Mouse (Mus musculus) liver, adult 2 months (tissue): ENCODE results near the gene Spag16. TPM values are rescaled to one million over a fixed set of nuclear protein-coding genes. Genes with fewer than 3 reads are reported as not detected.
"Not testable (repeated sequence)": the region's sequence is repeated elsewhere in the genome, so short reads cannot be mapped to it uniquely, and the experiment has no call there.

Experiments used
- DNase-seq: peaks from one replicate; pipeline ENCODE4 v3.0.0-alpha.2; 2011; ENCODE audit warnings: low read depth, low spot score; ENCODE audit errors: extremely low read depth
- H3K27ac ChIP-seq: fragments of 200-500 bp; replicated peaks from 2 replicates; pipeline ENCODE4 v1.5.1; 2012; ENCODE audit warnings: low read depth, mild to moderate bottlenecking, control low read depth, inconsistent platforms, low read length; ENCODE audit not compliant: insufficient read depth
- H3K27me3 ChIP-seq: fragments of 200-500 bp; 2 replicates; pipeline ENCODE4 v1.6.1; 2012; ENCODE audit warnings: mild to moderate bottlenecking, moderate library complexity, low read length, inconsistent platforms; ENCODE audit not compliant: control insufficient read depth, insufficient read depth
- H3K36me3 ChIP-seq: fragments of 200-500 bp; 2 replicates; pipeline ENCODE4 v1.6.1; 2012; ENCODE audit warnings: low read length, inconsistent platforms; ENCODE audit not compliant: control insufficient read depth, insufficient read depth
- H3K4me1 ChIP-seq: fragments of 200-500 bp; 2 replicates; pipeline ENCODE4 v1.6.1; 2011; ENCODE audit warnings: low read length; ENCODE audit not compliant: control insufficient read depth, insufficient read depth
- H3K4me3 ChIP-seq: fragments of 200-500 bp; 2 replicates; pipeline ENCODE4 v1.5.1; 2011; ENCODE audit warnings: low read depth, mild to moderate bottlenecking, control low read depth, low read length, moderate library complexity; ENCODE audit not compliant: insufficient read depth
- H3K79me2 ChIP-seq: fragments of 200-500 bp; 2 replicates; pipeline ENCODE4 v1.6.1; 2012; ENCODE audit warnings: inconsistent platforms, mild to moderate bottlenecking, low read length, moderate library complexity; ENCODE audit not compliant: control insufficient read depth, insufficient read depth
- H3K9ac ChIP-seq: fragments of 200-500 bp; 2 replicates; pipeline ENCODE4 v1.6.1; 2012; ENCODE audit warnings: low read depth, mild to moderate bottlenecking, control low read depth, inconsistent platforms, low read length
- CTCF ChIP-seq: fragments of 200-500 bp; IDR thresholded peaks from 2 replicates; pipeline ENCODE4 v1.5.1; 2011; ENCODE audit warnings: low read depth, low read length, control low read depth
- POLR2A ChIP-seq: fragments of 200-500 bp; IDR thresholded peaks from 2 replicates; pipeline ENCODE4 v1.6.1; 2011; ENCODE audit warnings: low read length, control low read depth; ENCODE audit not compliant: insufficient read depth; ENCODE audit errors: extremely low read depth
- WGBS: fragments of 180-500 bp; shearing (Covaris S2); methylation state at CpG from one replicate; pipeline ENCODE4 v1.1.7; 2018; 5-methylcytosine and 5-hydroxymethylcytosine counted together
- polyA plus RNA-seq: library from polyadenylated mRNA; depleted of rRNA; stranded (reverse); fragments of >200 nt; gene quantifications from 2 replicates; pipeline ENCODE4 v1.2.3, GENCODE M21; 2012
- total RNA-seq: library from RNA; depleted of rRNA; stranded (reverse); fragments of >200 nt; gene quantifications from 2 replicates; pipeline ENCODE4 v1.2.3, GENCODE M21; 2014

The Spag16 gene
- total and polyA plus RNA-seq, 2 experiments = not detected

DNA sequence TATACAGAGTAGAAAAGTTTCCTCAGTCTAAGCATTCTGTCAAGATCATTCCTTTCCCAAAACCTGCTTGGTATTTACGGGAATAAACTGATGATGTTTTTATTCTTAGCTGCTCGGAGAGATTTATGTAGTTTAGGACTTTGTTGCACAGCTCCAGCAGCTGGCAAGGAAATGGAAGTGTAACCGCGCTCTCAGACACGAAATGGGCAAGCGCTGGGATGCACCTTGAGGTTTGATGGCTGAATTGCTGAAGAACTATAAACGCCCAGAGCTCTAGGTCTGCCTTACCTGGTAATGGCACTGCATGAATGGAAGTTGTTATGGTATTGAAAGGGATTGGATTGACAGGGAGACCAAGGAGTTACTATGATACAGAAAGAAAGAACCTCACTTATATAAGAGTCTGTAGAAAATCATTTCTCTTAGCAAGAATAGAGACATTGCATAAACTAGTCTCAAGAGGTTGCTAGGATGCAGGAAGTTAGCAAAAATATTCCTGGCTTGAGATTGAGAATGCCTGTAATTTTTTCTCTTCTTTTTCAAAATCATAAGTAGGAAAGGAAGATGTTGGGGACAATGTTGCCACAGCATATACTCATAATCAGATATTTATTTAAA, 27.7 kb upstream of the Spag16 start:
- Histone ChIP-seq H3K27me3 (peaks cover 3% of the 10 kb centered on the region; the same call in 1 of the 2 replicates), H3K9ac (no peak overlapping the region), H3K4me1 (no peaks in the 10 kb centered on the region; the same call in 1 of the 2 replicates), H3K79me2 (no peaks in the 10 kb centered on the region), H3K36me3 (no peaks in the 10 kb centered on the region), H3K4me3 (no peak overlapping the region), H3K27ac (no peak overlapping the region)
- no peak for DNase-seq
- 85% methylated on average over 7 of the region's 7 CpGs for WGBS
- no peak for TF ChIP-seq CTCF

DNA sequence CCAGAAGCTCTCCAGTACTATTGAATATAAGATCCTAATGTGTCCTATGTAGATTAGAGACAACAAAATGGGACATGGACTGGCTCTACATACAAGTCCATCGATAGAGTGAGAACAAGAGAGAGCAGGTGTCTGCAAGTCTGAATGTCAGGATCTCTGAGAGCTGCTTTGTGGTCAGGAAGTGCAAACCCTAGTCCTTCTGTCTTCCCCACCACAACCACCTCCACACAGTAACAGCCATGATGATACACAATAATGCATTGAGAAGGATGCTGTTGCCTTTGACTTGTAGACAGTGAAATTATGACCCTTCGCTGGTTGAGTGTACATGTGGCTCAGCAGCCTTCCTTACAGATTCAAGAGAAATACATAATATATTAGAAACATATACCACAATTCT, 16.6 kb upstream of the Spag16 start:
- Histone ChIP-seq H3K36me3 (no peaks in the 10 kb centered on the region), H3K79me2 (no peaks in the 10 kb centered on the region), H3K4me1 (no peaks in the 10 kb centered on the region), H3K9ac (no peak overlapping the region), H3K27me3 (no peaks in the 10 kb centered on the region), H3K4me3 (no peak overlapping the region), H3K27ac (no peak overlapping the region)
- TF ChIP-seq CTCF (no peak), POLR2A (no peak)
- WGBS = 92% methylated on average over 2 of the region's 2 CpGs
- no peak for DNase-seq

- not testable (repeated sequence) for H3K4me3 ChIP-seq, H3K9ac ChIP-seq, H3K4me1 ChIP-seq, DNase-seq, H3K36me3 ChIP-seq, H3K27ac ChIP-seq, H3K79me2 ChIP-seq, H3K27me3 ChIP-seq
- WGBS = 72% methylated on average over 5 of the region's 5 CpGs
Observed at GRCm38 (mm10) chr1:69825635-69826034, 1.1 kb upstream of the Spag16 start.

DNA sequence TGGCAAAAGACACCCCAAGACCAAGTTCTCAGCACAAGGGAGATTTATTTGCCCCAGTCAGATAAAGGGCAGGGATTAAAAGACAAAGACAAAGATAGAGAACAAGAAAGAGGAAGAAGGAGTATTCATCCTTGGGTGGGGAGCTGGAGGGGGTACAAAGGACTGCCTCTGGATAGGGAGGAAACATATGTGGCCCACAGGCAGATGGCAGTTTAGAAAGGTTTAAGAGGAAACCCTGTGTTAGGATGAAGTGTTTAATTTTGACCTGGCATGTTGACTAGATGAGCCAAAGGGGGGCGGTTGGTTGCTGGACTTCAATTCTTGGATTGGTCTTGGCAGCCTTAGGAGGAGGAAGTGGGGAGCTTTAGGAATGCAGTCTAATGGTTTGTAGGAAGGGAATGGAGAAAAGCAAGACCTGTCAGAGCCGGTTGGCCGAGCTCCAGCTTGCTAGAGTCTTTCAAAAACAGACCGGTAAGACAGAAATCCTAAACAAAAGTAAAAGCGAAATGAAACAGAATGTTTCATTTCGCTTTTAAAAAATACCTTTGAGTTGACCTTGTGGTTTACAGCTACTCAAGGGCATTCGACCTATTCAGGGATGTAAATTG, 2.2 kb downstream of the Spag16 start:
- H3K9ac ChIP-seq = no peak overlapping the region
- H3K27me3 ChIP-seq = 0 out of 2 replicates have a peak, but pooled peaks cover 5% of the 10 kb centered on the region
- 94% methylated on average over 7 of the region's 7 CpGs for WGBS
- H3K79me2 ChIP-seq = no peaks in the 10 kb centered on the region
- no peak overlapping the region for H3K27ac ChIP-seq
- no peak overlapping the region for H3K4me3 ChIP-seq
- H3K36me3 ChIP-seq = no peaks in the 10 kb centered on the region
- no peak for DNase-seq
- no peak for TF ChIP-seq CTCF
- no peaks in the 10 kb centered on the region for H3K4me1 ChIP-seq

DNA sequence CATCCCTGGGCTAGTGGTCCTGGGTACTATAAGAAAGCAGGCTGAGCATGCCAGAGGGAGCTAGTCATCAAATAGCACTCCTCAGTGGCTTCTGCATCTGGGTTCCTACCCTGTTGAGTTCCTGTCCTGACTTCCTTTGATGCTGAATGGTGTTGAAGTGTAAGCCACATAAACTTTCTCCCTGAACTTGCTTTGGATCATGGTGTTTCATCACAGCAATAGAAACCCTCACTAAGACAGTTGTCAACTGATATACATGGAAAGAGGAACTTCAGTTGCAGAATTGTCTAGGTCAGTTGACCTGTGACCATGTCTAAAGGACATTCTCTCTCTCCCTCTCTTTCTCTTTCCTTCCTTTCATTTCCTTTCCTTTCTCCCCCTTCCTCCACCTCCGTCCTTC, 3.8 kb downstream of the Spag16 start:
- H3K27ac ChIP-seq = no peak overlapping the region
- no peak overlapping the region for H3K4me3 ChIP-seq
- H3K9ac ChIP-seq = no peak overlapping the region
- TF ChIP-seq POLR2A (no peak), CTCF (no peak)
- no peak for DNase-seq
- H3K79me2 ChIP-seq = no peaks in the 10 kb centered on the region
- H3K4me1 ChIP-seq = no peaks in the 10 kb centered on the region
- H3K27me3 ChIP-seq = 0 out of 2 replicates have a peak, but pooled peaks cover 5% of the 10 kb centered on the region
- no peaks in the 10 kb centered on the region for H3K36me3 ChIP-seq
- WGBS = 69% methylated on average over 1 of the region's 1 CpGs

DNA sequence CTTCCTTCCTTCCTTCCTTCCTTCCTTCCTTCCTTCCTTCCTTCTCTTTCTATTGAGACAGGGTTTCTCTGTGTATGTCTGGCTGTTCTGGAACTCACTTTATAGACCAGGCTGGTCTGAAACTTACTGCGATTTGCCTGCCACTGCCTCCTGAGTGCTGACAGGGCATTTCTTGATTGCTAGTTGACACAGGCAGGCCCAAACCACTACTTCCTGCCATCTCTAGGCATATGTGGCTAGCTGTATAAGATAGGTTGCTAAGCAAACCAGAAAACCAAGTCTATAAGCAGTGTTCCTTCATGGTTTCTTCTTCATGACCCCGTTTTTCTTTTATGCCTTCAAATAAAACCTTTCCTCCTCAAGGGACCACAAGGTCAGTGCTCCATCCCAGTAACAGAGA, 4.2 kb downstream of the Spag16 start:
- Histone ChIP-seq H3K36me3 (no peaks in the 10 kb centered on the region), H3K4me3 (no peak overlapping the region), H3K79me2 (no peaks in the 10 kb centered on the region), H3K27me3 (0 out of 2 replicates have a peak, but pooled peaks cover 5% of the 10 kb centered on the region), H3K27ac (no peak overlapping the region), H3K9ac (no peak overlapping the region), H3K4me1 (no peaks in the 10 kb centered on the region)
- WGBS = 91% methylated on average over 2 of the region's 2 CpGs
- no peak for DNase-seq
- TF ChIP-seq POLR2A (no peak), CTCF (no peak)

DNA sequence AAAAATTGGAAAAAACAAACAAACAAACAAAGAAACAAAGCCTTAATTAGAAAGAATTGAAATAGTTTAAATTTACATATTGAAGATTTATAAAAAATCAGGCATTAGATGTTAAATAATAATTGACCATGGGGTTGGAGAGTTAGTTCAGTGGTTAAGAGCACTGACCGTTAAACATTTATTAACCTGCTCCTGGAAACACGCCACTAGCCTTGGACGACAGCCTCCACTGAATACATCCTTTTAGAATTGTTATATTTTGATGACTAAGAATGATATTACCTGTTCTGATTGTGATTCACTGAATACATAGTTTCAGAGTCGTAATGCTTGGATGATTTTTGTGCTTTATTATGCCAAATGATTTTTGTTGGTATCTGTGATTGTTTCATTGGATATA, 6.7 kb downstream of the Spag16 start:
- not testable (repeated sequence) for H3K79me2 ChIP-seq, H3K9ac ChIP-seq, H3K4me3 ChIP-seq, H3K4me1 ChIP-seq, H3K27me3 ChIP-seq, H3K36me3 ChIP-seq, H3K27ac ChIP-seq
- 42% methylated on average over 4 of the region's 4 CpGs for WGBS
- DNase-seq = peak; percentile 11
